Mouse (Mus musculus) testis, adult 10 weeks (tissue): Measurements from ENCODE around the gene Khdc3. TPM values are rescaled to one million over a fixed set of nuclear protein-coding genes. Genes with fewer than 3 reads are reported as not detected.

ENCODE experiments used
- polyA plus RNA-seq: library from polyadenylated mRNA; stranded (reverse); fragments of 350-450 nt; fragmentation: Illumina TruSeq; extraction: RNeasy Lipid Tissue Mini Kit (QIAGEN cat#74804); gene quantifications from one replicate; pipeline ENCODE4 v1.2.3, GENCODE M21; 2014; ENCODE audit warnings: low read depth, low replicate concordance

Gene Khdc3
- polyA plus RNA-seq = 0.22 TPM

GRCm38 (mm10) chr9:73101536-73101935 lies at the start of gene Khdc3:
Gene Khdc3 (plus strand): TSS chr9:73101836.

GRCm38 (mm10) chr9:73102181-73102580 lies 545 bp downstream of the Khdc3 start, which contains the start of gene Gm20509:
Gene Gm20509 (plus strand): TSS chr9:73102470.

GRCm38 (mm10) chr9:73112919-73113906 lies 11.6 kb downstream of the Khdc3 start, which contains the start of gene Rsl24d1:
Gene Rsl24d1 (plus strand): TSS chr9:73113426.

Other genes starting within 250 kb of the Khdc3 start
- 1.5 TPM for gene Pygo1, start 176.2 kb upstream of the Khdc3 start, polyA plus RNA-seq
- 44.3 TPM for gene Dyx1c1, start 143.1 kb upstream of the Khdc3 start, polyA plus RNA-seq
- not detected for gene Gm44503, start 143.0 kb upstream of the Khdc3 start, polyA plus RNA-seq
- gene Ccpg1os, start 116.5 kb upstream of the Khdc3 start, polyA plus RNA-seq = 235 TPM
- gene Ccpg1, start 116.4 kb upstream of the Khdc3 start, polyA plus RNA-seq = 142 TPM
- gene Pigb, start 61.5 kb upstream of the Khdc3 start, polyA plus RNA-seq = 4.3 TPM
- gene Rab27a, start 57.0 kb upstream of the Khdc3 start, polyA plus RNA-seq = 22.6 TPM
- gene Gm20509, start 634 bp downstream of the Khdc3 start, polyA plus RNA-seq = not detected
- 47.3 TPM for gene Rsl24d1, start 11.6 kb downstream of the Khdc3 start, polyA plus RNA-seq